Mouse (Mus musculus) CH12.LX (cell line): ENCODE data around the gene Alkbh2. TPM values are rescaled to one million over a fixed set of nuclear protein-coding genes. Genes with fewer than 3 reads are reported as not detected.

ENCODE experiments used
- DNase-seq: peaks from one replicate; pipeline ENCODE4 v3.0.0-alpha.2; 2013; ENCODE audit errors: extremely low read depth
- H3K27ac ChIP-seq: 2 replicates; pipeline ENCODE4 v1.5.1; 2012; ENCODE audit warnings: low read depth, mild to moderate bottlenecking, control low read depth, moderate library complexity; ENCODE audit not compliant: insufficient read depth
- H3K27me3 ChIP-seq: replicated peaks from 2 replicates; pipeline ENCODE3; 2012; ENCODE audit warnings: inconsistent platforms
- H3K36me3 ChIP-seq, 2 experiments: replicated peaks in 1 of 2; 2 replicates each; pipeline versions ENCODE3 to v1.6.1; 2012; ENCODE audit warnings: inconsistent platforms in 1 of 2, low read length in 1 of 2, mild to moderate bottlenecking in 1 of 2, mixed read lengths in 1 of 2, moderate library complexity in 1 of 2; ENCODE audit not compliant: control insufficient read depth in 1 of 2, insufficient read depth in 1 of 2
- H3K4me1 ChIP-seq, 2 experiments: 2 replicates each; pipeline ENCODE4 v1.6.1; 2012; ENCODE audit warnings: inconsistent platforms in 1 of 2, moderate library complexity in 1 of 2; ENCODE audit not compliant: insufficient read depth in 2 of 2, control insufficient read depth in 1 of 2
- H3K4me2 ChIP-seq: 2 replicates; pipeline ENCODE4 v1.6.1; 2012; ENCODE audit warnings: low read depth, mild to moderate bottlenecking, control low read depth; ENCODE audit not compliant: poor library complexity, insufficient read depth, severe bottlenecking
- H3K4me3 ChIP-seq, 3 experiments: fragments of 150-350 bp in 1 of 3; sonication (generic) in 1 of 3; replicated peaks in 1 of 3; 2 replicates each; pipeline versions ENCODE3 to v1.5.1; 2011 to 2012; ENCODE audit warnings: low read depth in 2 of 3, low read length in 2 of 3, mild to moderate bottlenecking in 2 of 3, moderate library complexity in 2 of 3, control low read depth in 1 of 3, improper control_type of control experiment in 1 of 3, inconsistent platforms in 1 of 3, mixed read lengths in 1 of 3; ENCODE audit not compliant: poor library complexity in 1 of 3
- H3K79me2 ChIP-seq: replicated peaks from 2 replicates; pipeline ENCODE4 v1.6.1; 2012; ENCODE audit warnings: mild to moderate bottlenecking, moderate library complexity; ENCODE audit not compliant: control insufficient read depth, poor library complexity, insufficient read depth, severe bottlenecking; ENCODE audit errors: extremely low read depth
- H3K9ac ChIP-seq: 2 replicates; pipeline ENCODE4 v1.6.1; 2012; ENCODE audit warnings: low read depth, mild to moderate bottlenecking, control low read depth, moderate library complexity; ENCODE audit not compliant: insufficient read depth
- H3K9me3 ChIP-seq: replicated peaks from 2 replicates; pipeline ENCODE3; 2012; ENCODE audit warnings: low read length, inconsistent platforms, mixed read lengths
- BHLHE40 ChIP-seq: IDR thresholded peaks from 2 replicates; pipeline ENCODE4 v1.6.1; 2011; ENCODE audit warnings: mild to moderate bottlenecking, low read depth, low read length, improper control_type of control experiment
- CHD2 ChIP-seq: IDR thresholded peaks from 2 replicates; pipeline ENCODE4 v1.6.1; 2011; ENCODE audit warnings: low read length, improper control_type of control experiment
- CTCF ChIP-seq, 2 experiments: IDR thresholded peaks in 1 of 2; conservative IDR thresholded peaks in 1 of 2; 2 replicates each; pipeline ENCODE4 v1.5.1; 2011 to 2012; ENCODE audit warnings: low read depth in 2 of 2, low read length in 2 of 2, improper control_type of control experiment in 1 of 2, inconsistent platforms in 1 of 2, mild to moderate bottlenecking in 1 of 2, moderate library complexity in 1 of 2
- ETS1 ChIP-seq: conservative IDR thresholded peaks from 2 replicates; pipeline ENCODE4 v1.6.1; 2012; ENCODE audit warnings: low read depth, mild to moderate bottlenecking, inconsistent platforms, low read length, improper control_type of control experiment, moderate library complexity
- HCFC1 ChIP-seq: IDR thresholded peaks from 2 replicates; pipeline ENCODE4 v1.6.1; 2012; ENCODE audit warnings: low read depth, mild to moderate bottlenecking, inconsistent platforms, low read length, improper control_type of control experiment
- IRF4 ChIP-seq: IDR thresholded peaks from 2 replicates; pipeline ENCODE4 v1.6.1; 2014; ENCODE audit warnings: low read depth, mild to moderate bottlenecking, inconsistent platforms, low read length, improper control_type of control experiment
- JUN ChIP-seq: IDR thresholded peaks from 2 replicates; pipeline ENCODE4 v1.6.1; 2011; ENCODE audit warnings: low read depth, mild to moderate bottlenecking, low read length, improper control_type of control experiment, moderate library complexity; ENCODE audit not compliant: insufficient read depth
- NRF1 ChIP-seq: IDR thresholded peaks from 2 replicates; pipeline ENCODE4 v1.6.1; 2014; ENCODE audit warnings: low read depth, mild to moderate bottlenecking, inconsistent platforms, low read length, improper control_type of control experiment, moderate library complexity
- POLR2A ChIP-seq: IDR thresholded peaks from 2 replicates; pipeline ENCODE4 v1.6.1; 2011; ENCODE audit warnings: low read depth, mild to moderate bottlenecking, improper control_type of control experiment, low read length
- POLR2AphosphoS2 ChIP-seq: IDR thresholded peaks from 2 replicates; pipeline ENCODE4 v1.6.1; 2011; ENCODE audit warnings: low read depth, low read length, improper control_type of control experiment
- RCOR1 ChIP-seq: conservative IDR thresholded peaks from 2 replicates; pipeline ENCODE4 v1.6.1; 2012; ENCODE audit warnings: low read depth, mild to moderate bottlenecking, inconsistent platforms, low read length, improper control_type of control experiment
- TBP ChIP-seq: conservative IDR thresholded peaks from 2 replicates; pipeline ENCODE4 v1.6.1; 2011; ENCODE audit warnings: low read depth, low read length, improper control_type of control experiment
- TCF12 ChIP-seq: IDR thresholded peaks from 2 replicates; pipeline ENCODE4 v1.6.1; 2014; ENCODE audit warnings: low read depth, mild to moderate bottlenecking, inconsistent platforms, low read length, improper control_type of control experiment
- UBTF ChIP-seq: IDR thresholded peaks from 2 replicates; pipeline ENCODE4 v1.6.1; 2012; ENCODE audit warnings: low read depth, mild to moderate bottlenecking, inconsistent platforms, low read length, improper control_type of control experiment, moderate library complexity
- USF2 ChIP-seq: conservative IDR thresholded peaks from 2 replicates; pipeline ENCODE4 v1.6.1; 2011; ENCODE audit warnings: low read depth, low read length, improper control_type of control experiment
- ZKSCAN1 ChIP-seq: IDR thresholded peaks from 2 replicates; pipeline ENCODE4 v1.6.1; 2012; ENCODE audit warnings: low read depth, inconsistent platforms, low read length, improper control_type of control experiment, borderline replicate concordance
- ZMIZ1 ChIP-seq: IDR thresholded peaks from 2 replicates; pipeline ENCODE4 v1.6.1; 2012; ENCODE audit warnings: low read depth, mild to moderate bottlenecking, inconsistent platforms, low read length, improper control_type of control experiment
- ZNF384 ChIP-seq: IDR thresholded peaks from 2 replicates; pipeline ENCODE4 v1.6.1; 2012; ENCODE audit warnings: low read depth, low read length, improper control_type of control experiment, inconsistent platforms
- dilution Hi-C: fragments of 300-500 bp; cut with MboI; formaldehyde crosslinking; loops from 2 replicates; pipeline ENCODE4 v1.14.3; 2020; ENCODE audit warnings: low sequenced_read_pairs; ENCODE audit not compliant: extremely low pct_unique_long_range_greater_than_20kb, extremely low pct_ligation_motif_present
- in situ Hi-C: fragments of 300-500 bp; cut with MboI; formaldehyde crosslinking; loops from 3 replicates; pipeline ENCODE4 v1.14.3; 2019; ENCODE audit warnings: low sequenced_read_pairs, low pct_ligation_motif_present, low pct_unique_long_range_greater_than_20kb, mixed read lengths
- polyA plus RNA-seq: library from polyadenylated mRNA; unstranded; fragments of >175 nt; gene quantifications from 2 replicates; pipeline ENCODE4 v1.2.1, GENCODE M21; 2012; ENCODE audit warnings: low read depth; ENCODE audit not compliant: insufficient read length
- total RNA-seq, 2 experiments: library from RNA; depleted of rRNA; stranded (reverse); fragments of 300-350 nt in 1 of 2; fragments of >200 nt in 1 of 2; gene quantifications; 2 replicates each; pipeline ENCODE4 v1.2.3; 2012 to 2014

Alkbh2 gene
- total and polyA plus RNA-seq, 3 experiments = 34.4 to 39.3 (median 35.7) TPM

DNA sequence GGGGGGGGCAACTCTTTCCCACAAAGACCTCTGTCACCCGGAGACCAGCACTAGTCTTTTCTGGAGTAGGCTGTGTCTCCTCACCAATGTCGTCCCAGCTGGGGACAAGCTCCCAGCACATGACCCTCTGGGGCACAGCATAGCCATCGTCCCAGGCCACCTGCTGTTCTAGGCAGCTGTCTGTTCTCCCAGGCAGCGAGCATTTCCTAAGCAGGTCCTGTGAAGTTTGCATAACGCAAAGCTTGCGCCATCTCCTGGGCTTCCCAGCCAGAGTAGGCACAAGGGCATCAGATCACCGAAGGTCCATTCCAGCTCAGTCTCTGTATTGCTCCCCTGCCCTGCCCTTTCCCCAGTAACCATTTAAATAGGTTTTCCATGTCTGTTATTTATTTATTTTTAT, 29.2 kb upstream of the Alkbh2 start:
- H3K9ac ChIP-seq = no peak overlapping the region
- H3K4me1 ChIP-seq = peaks cover 0 to 2% of the 10 kb centered on the region in 2 experiments; a peak in 1 of 4 replicates
- no peaks in the 10 kb centered on the region for H3K27me3 ChIP-seq
- H3K4me2 ChIP-seq = no peak overlapping the region
- no peaks in the 10 kb centered on the region for H3K79me2 ChIP-seq
- dilution Hi-C loops (no loop called here), in situ Hi-C loops (no loop called here)
- H3K9me3 ChIP-seq = no peaks in the 10 kb centered on the region
- no peak overlapping the region for H3K4me3 ChIP-seq
- no peak overlapping the region for H3K27ac ChIP-seq
- no peak for TF ChIP-seq ZKSCAN1
- no peak for TF ChIP-seq RCOR1
- no peaks in the 10 kb centered on the region for H3K36me3 ChIP-seq
- no peak for DNase-seq

DNA sequence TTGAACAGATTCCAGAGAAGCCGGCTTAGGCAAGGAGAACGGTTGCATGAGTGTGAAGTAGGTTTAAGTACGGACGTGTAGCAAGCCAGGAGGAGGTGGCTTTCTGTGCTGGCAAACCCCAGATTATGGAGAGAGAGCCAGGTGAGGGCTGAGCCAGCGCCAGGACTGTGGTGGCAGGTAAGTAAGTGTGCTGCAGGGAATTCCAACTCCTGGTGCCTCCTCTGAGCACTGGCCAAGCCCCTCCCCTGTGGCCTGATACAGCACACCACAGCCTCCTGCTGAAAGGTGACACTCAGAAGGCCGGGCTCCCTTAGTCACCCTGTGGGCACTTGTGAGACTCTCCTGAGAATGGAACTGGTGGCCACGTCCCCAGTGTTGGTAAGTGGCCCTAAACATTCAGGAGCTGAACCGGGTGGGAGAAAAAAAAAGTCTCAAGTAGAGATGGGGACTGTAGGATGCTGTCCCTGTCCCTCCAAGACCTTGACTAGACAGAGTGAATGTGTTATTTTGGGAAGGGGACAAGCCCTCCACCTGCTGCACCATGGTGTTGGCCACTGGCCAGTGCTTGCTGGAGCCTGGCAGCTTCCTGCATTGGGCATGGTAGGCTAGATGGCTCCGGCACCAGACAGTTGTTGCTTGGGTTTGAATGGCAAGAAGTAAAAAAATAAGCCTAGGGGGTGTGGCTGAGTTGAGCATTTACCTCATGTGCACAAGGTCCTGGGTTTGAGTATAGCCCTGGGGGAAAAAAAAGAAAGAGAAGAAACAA, 27.3 kb upstream of the Alkbh2 start:
- no peak overlapping the region for H3K4me3 ChIP-seq
- H3K9me3 ChIP-seq = no peaks in the 10 kb centered on the region
- no peak overlapping the region for H3K27ac ChIP-seq
- dilution Hi-C loops = no loop called here
- peaks cover 0 to 2% of the 10 kb centered on the region in 2 experiments; a peak in 1 of 4 replicates for H3K4me1 ChIP-seq
- no peak overlapping the region for H3K4me2 ChIP-seq
- H3K36me3 ChIP-seq = no peaks in the 10 kb centered on the region
- H3K27me3 ChIP-seq = no peaks in the 10 kb centered on the region
- no peak for DNase-seq
- H3K9ac ChIP-seq = no peak overlapping the region
- in situ Hi-C loops = no loop called here
- H3K79me2 ChIP-seq = no peaks in the 10 kb centered on the region
- TF ChIP-seq ZNF384 = no peak
- TF ChIP-seq JUN = no peak
- no peak for TF ChIP-seq CHD2
- no peak for TF ChIP-seq CTCF (conservative IDR thresholded peaks at IDR 0.05 in 1 of 2, IDR thresholded peaks at IDR 0.05 in 1 of 2; ENCODE audit: low read depth in 2 of 2, low read length in 2 of 2)
- no peak for TF ChIP-seq BHLHE40
- TF ChIP-seq POLR2AphosphoS2 = no peak
- no peak for TF ChIP-seq TBP
- TF ChIP-seq USF2 = no peak
- no peak for TF ChIP-seq NRF1
- TF ChIP-seq IRF4 = no peak
- TF ChIP-seq ZMIZ1 = no peak
- no peak for TF ChIP-seq UBTF
- TF ChIP-seq TCF12 = no peak
- TF ChIP-seq ZKSCAN1 = no peak
- TF ChIP-seq HCFC1 = no peak
- no peak for TF ChIP-seq POLR2A
- TF ChIP-seq ETS1 = no peak
